Mouse (Mus musculus) ovary, adult 10 weeks (tissue): ENCODE data around the gene Vmn1r157. TPM values are rescaled to one million over a fixed set of nuclear protein-coding genes. Genes with fewer than 3 reads are reported as not detected.

Experiments used
- polyA plus RNA-seq: library from polyadenylated mRNA; stranded (reverse); fragments of 350-450 nt; fragmentation: Illumina TruSeq; extraction: RNeasy Lipid Tissue Mini Kit (QIAGEN cat#74804); gene quantifications from one replicate; pipeline ENCODE4 v1.2.3, GENCODE M21; 2014

The Vmn1r157 gene
- not detected for polyA plus RNA-seq

DNA sequence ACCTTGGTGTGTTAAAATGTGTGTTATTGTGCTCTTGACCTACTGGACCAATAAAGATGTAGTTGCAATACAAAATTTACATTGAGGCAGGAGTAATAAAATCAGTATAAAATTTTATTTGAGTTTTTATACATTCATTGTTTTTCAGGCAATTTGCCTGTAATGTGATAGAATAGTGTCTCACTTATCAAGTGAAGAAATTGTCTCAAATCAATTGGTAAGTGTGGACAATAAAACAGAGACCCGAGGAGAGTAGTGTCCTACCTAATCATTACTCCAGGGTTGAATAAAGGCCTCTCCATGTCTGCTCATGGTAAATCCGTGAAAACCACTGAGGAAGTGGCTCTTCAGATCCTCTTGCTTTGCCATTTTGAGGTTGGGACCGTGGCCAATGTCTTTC is at the start of gene Vmn1r157:
Gene Vmn1r157, plus strand, starts transcription at position 301 of the 400 bp plus-strand sequence.

DNA sequence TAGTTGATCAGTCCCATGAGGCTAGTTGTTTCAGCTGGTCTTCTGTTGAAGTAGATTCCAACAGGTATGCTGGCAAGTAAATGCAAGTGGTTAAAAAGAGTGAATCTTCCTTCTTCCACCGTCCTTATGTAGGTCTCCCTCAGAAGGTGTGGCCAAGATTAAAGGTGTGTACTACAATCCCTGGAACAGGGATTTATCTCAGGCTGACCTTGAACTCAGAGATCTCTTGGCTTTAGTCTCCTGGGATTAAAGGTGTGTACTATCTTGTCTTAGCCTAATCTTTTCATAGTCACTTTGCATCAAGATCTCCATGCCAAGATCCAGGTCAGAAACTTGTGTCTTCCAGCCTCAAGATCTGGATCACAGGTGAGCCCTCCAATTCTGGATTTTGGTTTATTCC is 41.9 kb upstream of the Vmn1r157 start, which contains the start of gene Gm4567:
Gene Gm4567, minus strand, starts transcription at position 101 of the 400 bp plus-strand sequence.

DNA sequence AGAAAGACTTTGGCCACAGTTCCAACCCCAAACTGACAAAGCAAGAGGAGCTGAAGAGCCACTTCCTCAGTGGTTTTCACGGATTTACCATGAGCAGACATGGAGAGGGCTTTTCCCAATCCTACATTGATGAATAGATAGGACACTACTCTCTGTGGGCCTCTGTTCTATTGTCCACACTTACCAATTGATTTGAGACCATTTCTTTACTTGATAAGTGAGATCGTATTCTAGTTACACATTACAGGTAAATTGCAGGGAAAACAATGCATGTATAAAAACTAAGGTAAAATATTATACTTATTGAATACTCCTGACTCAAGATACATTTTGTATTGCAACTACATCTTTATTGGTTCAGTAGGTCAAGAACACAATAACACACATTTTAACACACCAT is 29.2 kb downstream of the Vmn1r157 start, which contains the start of gene Vmn1r158:
Gene Vmn1r158, minus strand, starts transcription at position 101 of the 400 bp plus-strand sequence.

Other genes with a start within 250 kb of the Vmn1r157 start
- not detected for gene Vmn1r152, start 238.7 kb upstream of the Vmn1r157 start, polyA plus RNA-seq
- not detected for gene Gm8677, start 226.8 kb upstream of the Vmn1r157 start, polyA plus RNA-seq
- gene Gm4201, start 196.4 kb upstream of the Vmn1r157 start, polyA plus RNA-seq: not detected
- gene Gm4565, start 173.6 kb upstream of the Vmn1r157 start, polyA plus RNA-seq: not detected
- gene Vmn1r155, start 103.7 kb upstream of the Vmn1r157 start, polyA plus RNA-seq: not detected
- not detected for gene Gm8693, start 69.4 kb upstream of the Vmn1r157 start, polyA plus RNA-seq
- 0.63 TPM for gene Gm4567, start 42.0 kb upstream of the Vmn1r157 start, polyA plus RNA-seq
- not detected for gene Vmn1r158, start 29.1 kb downstream of the Vmn1r157 start, polyA plus RNA-seq
- not detected for gene Vmn1r159, start 81.9 kb downstream of the Vmn1r157 start, polyA plus RNA-seq
- not detected for gene Vmn1r160, start 109.5 kb downstream of the Vmn1r157 start, polyA plus RNA-seq
- gene Gm4214, start 223.0 kb downstream of the Vmn1r157 start, polyA plus RNA-seq: not detected